Comparison of ENCODE assay signal across 12 mouse cellular contexts in genomic region chr1:135188197-135188596, GRCm38 (mm10). TPM values are rescaled to one million over a fixed set of nuclear protein-coding genes. Genes with fewer than 3 reads are reported as not detected.
A peak's percentile ranks its signal among the peaks of the same experiment; 100 is the strongest.
DNase-seq lines count a peak whose midpoint lies in the region; ATAC-seq and TF ChIP-seq lines count a peak whose summit lies in the region.
"Had no signal": no experiment of that assay in that cellular context is flagged by ENCODE, and none has a peak within 500 bp of the region (broad histone marks: within the 10 kb centered on the region; RNA-seq: fewer than 3 reads in every experiment).

No protein-coding gene starts in this region.

- H3K27ac ChIP-seq in limb, embryonic 14.5 days (replicated peaks; ENCODE audit: low read depth, low read length), result no peak overlapping the region
- H3K27ac ChIP-seq in limb, embryonic 10.5 days, result no peak overlapping the region
- H3K27ac ChIP-seq in forebrain, embryonic 10.5 days, result no peak overlapping the region
- H3K27ac ChIP-seq: liver, embryonic 15.5 days had no signal

- peak; percentile 54 for DNase-seq in adrenal gland, postnatal 10 days
- DNase-seq in adrenal gland, postnatal 4 days (ENCODE audit: low spot score in 2 of 2), result no peak
- peak; percentile 65 for DNase-seq in limb, embryonic 14.5 days (ENCODE audit: low spot score)
- no peak for DNase-seq in limb, embryonic 10.5 days (ENCODE audit: low spot score)
- DNase-seq in gastrocnemius, postnatal 10 days, result peak; percentile 46
- DNase-seq in skeletal muscle tissue, adult 2 months (ENCODE audit: low read depth, low spot score), result peak; percentile 68
- DNase-seq in layer of hippocampus, adult 11-12 months (ENCODE audit: low spot score), result no peak
- no peak for DNase-seq in forebrain, embryonic 10.5 days (ENCODE audit: extremely low spot score, low spot score)
- DNase-seq: thymus, postnatal 4 days had no signal

- no peak for ATAC-seq in limb, embryonic 14.5 days (ENCODE audit: low FRiP score, low read depth)
- ATAC-seq: inflammation-experienced regulatory T-cells, adult 6 months had no signal

- no peaks in the 10 kb centered on the region for H3K27me3 ChIP-seq in limb, embryonic 14.5 days (ENCODE audit: control insufficient read depth, insufficient read depth, low read length)
- H3K27me3 ChIP-seq in limb, embryonic 10.5 days (ENCODE audit: low read depth, poor library complexity, severe bottlenecking), result peaks cover 19% of the 10 kb centered on the region; the same call in 1 of the 2 replicates
- peaks cover 19% of the 10 kb centered on the region for H3K27me3 ChIP-seq in forebrain, embryonic 10.5 days (ENCODE audit: poor library complexity, severe bottlenecking)

- H3K4me2 ChIP-seq in limb, embryonic 14.5 days (replicated peaks; ENCODE audit: low read depth, low read length, severe bottlenecking), result no peak overlapping the region
- H3K4me2 ChIP-seq: liver, embryonic 15.5 days had no signal

- H3K9me3 ChIP-seq in limb, embryonic 14.5 days (ENCODE audit: control insufficient read depth, low read length), result no peaks in the 10 kb centered on the region
- no peaks in the 10 kb centered on the region for H3K9me3 ChIP-seq in limb, embryonic 10.5 days (replicated peaks)
- no peaks in the 10 kb centered on the region for H3K9me3 ChIP-seq in forebrain, embryonic 10.5 days
- H3K9me3 ChIP-seq: G1E; liver, embryonic 15.5 days had no signal

- H3K4me1 ChIP-seq in limb, embryonic 14.5 days (ENCODE audit: control insufficient read depth, insufficient read depth, low read length), result no peaks in the 10 kb centered on the region
- peaks cover 6% of the 10 kb centered on the region for H3K4me1 ChIP-seq in limb, embryonic 10.5 days
- peaks cover 18% of the 10 kb centered on the region for H3K4me1 ChIP-seq in forebrain, embryonic 10.5 days

- no peak overlapping the region for H3K9ac ChIP-seq in limb, embryonic 14.5 days (ENCODE audit: low read depth, low read length, severe bottlenecking)
- H3K9ac ChIP-seq: liver, embryonic 15.5 days had no signal

- no peak overlapping the region for H3K4me3 ChIP-seq in limb, embryonic 14.5 days (replicated peaks; ENCODE audit: low read length)
- no peak overlapping the region for H3K4me3 ChIP-seq in limb, embryonic 10.5 days
- H3K4me3 ChIP-seq in forebrain, embryonic 10.5 days, result no peak overlapping the region
- H3K4me3 ChIP-seq: liver, embryonic 15.5 days had no signal

- H3K36me3 ChIP-seq in limb, embryonic 14.5 days (ENCODE audit: control insufficient read depth, insufficient read depth, low read length), result no peaks in the 10 kb centered on the region
- no peaks in the 10 kb centered on the region for H3K36me3 ChIP-seq in limb, embryonic 10.5 days
- H3K36me3 ChIP-seq in forebrain, embryonic 10.5 days (replicated peaks), result no peaks in the 10 kb centered on the region
- H3K36me3 ChIP-seq: G1E; liver, embryonic 15.5 days had no signal

- TF ChIP-seq POLR2A in limb, embryonic 14.5 days (IDR thresholded peaks at IDR 0.05; ENCODE audit: borderline replicate concordance, extremely low read depth, insufficient read depth, insufficient read length), result no peak

- WGBS in limb, embryonic 14.5 days, result 44% methylated on average over 3 of the region's 3 CpGs
- WGBS in limb, embryonic 10.5 days, result 57% methylated on average over 3 of the region's 3 CpGs
- WGBS in forebrain, embryonic 10.5 days, result 22% methylated on average over 3 of the region's 3 CpGs

RNA-seq across cellular contexts. Expression of gene Gpr37l1, which starts 20.7 kb away (rescaled TPM):
- 1 to 10 TPM; 1.3 to 2.8 TPM for total RNA-seq in adrenal gland, postnatal 10 days (2021)
- 1 to 10 TPM in 1 of 2 experiments, under 1 TPM in 1; 0.82 to 1.0 TPM for total RNA-seq in adrenal gland, postnatal 4 days (2021)
- polyA plus RNA-seq in limb, embryonic 14.5 days (2012; rRNA removed), result 0.08 and 0.13 TPM in 2 replicates
- polyA plus RNA-seq in limb, embryonic 14.5 days (2014; fragmentation: Nextera tagmentation; extraction: Ambion mirVana), result 0.14 TPM in 1 of 2 replicates, not detected in the other
- not detected in 2 replicates for polyA plus RNA-seq in limb, embryonic 10.5 days (2016; fragmentation: Nextera tagmentation; extraction: Ambion mirVana)
- 1 to 10 TPM; 2.0 to 2.6 TPM for total RNA-seq in gastrocnemius, postnatal 10 days (2021)
- polyA plus RNA-seq in forebrain, embryonic 10.5 days (2016; fragmentation: Nextera tagmentation; extraction: Ambion mirVana), result not detected in 2 replicates
- polyA plus RNA-seq: G1E; inflammation-experienced regulatory T-cells, adult 6 months; liver, embryonic 15.5 days had no signal

RNA-seq across cellular contexts. Expression of gene Arl8a, which starts 41.6 kb away (rescaled TPM):
- 10 to 100 TPM; 49.2 to 57.7 TPM for total RNA-seq in adrenal gland, postnatal 10 days (2021)
- 10 to 100 TPM; 62.8 to 73.7 TPM for total RNA-seq in adrenal gland, postnatal 4 days (2021)
- 88.1 and 88.8 TPM in 2 replicates for polyA plus RNA-seq in limb, embryonic 14.5 days (2012; rRNA removed)
- polyA plus RNA-seq in limb, embryonic 14.5 days (2014; fragmentation: Nextera tagmentation; extraction: Ambion mirVana), result 54.5 and 67.1 TPM in 2 replicates
- polyA plus RNA-seq in limb, embryonic 10.5 days (2016; fragmentation: Nextera tagmentation; extraction: Ambion mirVana), result 32.7 and 42.2 TPM in 2 replicates
- 10 to 100 TPM; 32.3 to 39.9 TPM for total RNA-seq in gastrocnemius, postnatal 10 days (2021)
- polyA plus RNA-seq in forebrain, embryonic 10.5 days (2016; fragmentation: Nextera tagmentation; extraction: Ambion mirVana), result 37.6 and 39.2 TPM in 2 replicates

RNA-seq across cellular contexts. Expression of gene Ptpn7, which starts 55.7 kb away (rescaled TPM):
- total RNA-seq in adrenal gland, postnatal 10 days (2021), result 1 to 10 TPM; 1.8 to 2.5 TPM
- 1 to 10 TPM; 1.4 TPM for total RNA-seq in adrenal gland, postnatal 4 days (2021)
- polyA plus RNA-seq in limb, embryonic 14.5 days (2012; rRNA removed), result 3.6 and 3.9 TPM in 2 replicates
- 3.1 and 4.2 TPM in 2 replicates for polyA plus RNA-seq in limb, embryonic 14.5 days (2014; fragmentation: Nextera tagmentation; extraction: Ambion mirVana)
- polyA plus RNA-seq in limb, embryonic 10.5 days (2016; fragmentation: Nextera tagmentation; extraction: Ambion mirVana), result 1.4 and 1.9 TPM in 2 replicates
- total RNA-seq in gastrocnemius, postnatal 10 days (2021), result 1 to 10 TPM in 1 of 2 experiments, under 1 TPM in 1; 0.38 to 1.1 TPM
- polyA plus RNA-seq in forebrain, embryonic 10.5 days (2016; fragmentation: Nextera tagmentation; extraction: Ambion mirVana), result 1.9 and 2.3 TPM in 2 replicates

Comparison
In these comparisons a context has a peak if more than half of its experiments do, and no peak if none do; other contexts are left out.
1. DNase-seq: peak in adrenal gland, postnatal 10 days (single experiment), limb, embryonic 14.5 days (single experiment), gastrocnemius, postnatal 10 days (single experiment) and skeletal muscle tissue, adult 2 months (single experiment); none in adrenal gland, postnatal 4 days (0 of 2), limb, embryonic 10.5 days (single experiment), layer of hippocampus, adult 11-12 months (single experiment) and forebrain, embryonic 10.5 days (single experiment).